Mouse (Mus musculus): ENCODE measurements around the gene Mbl2.
"Not testable (repeated sequence)": the region's sequence is repeated elsewhere in the genome, so short reads cannot be mapped to it uniquely, and the experiment has no call there.

The Mbl2 gene

GRCm38 (mm10) chr19:30232691-30233090 lies at the start of gene Mbl2:
Gene Mbl2, plus strand, starts transcription at chr19:30232942.
- DNase-seq (ENCODE audit: low spot score) = no peak

GRCm38 (mm10) chr19:30185536-30185935 lies 47.2 kb upstream of the Mbl2 start:
- DNase-seq (ENCODE audit: low spot score) = no peak

DNA sequence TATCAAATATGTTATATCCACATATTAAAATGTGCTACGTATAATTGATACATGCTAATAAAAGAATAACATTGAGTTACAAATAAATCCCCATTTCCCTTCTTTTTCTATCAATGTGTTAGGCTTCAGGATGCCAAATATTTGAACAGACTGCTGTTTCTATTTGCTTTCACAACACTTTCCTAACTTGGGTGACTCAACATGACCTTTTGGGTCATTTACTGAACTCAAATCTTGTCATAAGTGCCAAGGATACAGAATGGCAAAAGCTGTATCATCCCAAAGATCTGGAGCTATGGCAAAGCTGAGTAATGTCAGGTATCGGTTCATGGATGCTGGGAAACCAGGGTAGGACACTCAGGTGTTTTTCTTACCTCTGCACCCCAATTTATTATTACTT lies 45.5 kb upstream of the Mbl2 start:
- DNase-seq (ENCODE audit: low spot score) = no peak

- no peak for DNase-seq (ENCODE audit: low spot score)
Observed at GRCm38 (mm10) chr19:30194999-30195398, 37.7 kb upstream of the Mbl2 start.

DNA sequence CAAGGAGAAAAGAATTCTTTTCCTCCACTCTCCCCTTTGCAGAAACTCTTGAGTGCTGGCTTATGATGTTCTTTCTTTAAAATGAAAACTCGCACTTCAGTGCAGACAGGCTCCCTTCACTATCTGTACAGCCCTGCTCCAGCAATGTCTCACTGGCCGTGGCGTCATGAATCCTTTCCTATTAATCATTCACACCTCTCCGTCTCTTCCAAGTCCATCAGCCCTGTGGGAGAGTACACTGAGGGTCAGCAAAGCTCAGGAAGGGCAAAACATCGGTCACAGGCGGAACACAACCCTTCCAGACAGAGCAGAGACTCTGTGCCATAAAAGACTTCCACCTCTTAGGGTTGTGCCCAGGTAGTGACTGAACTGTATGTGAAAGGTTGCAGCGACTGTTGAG lies 30.6 kb upstream of the Mbl2 start:
- DNase-seq (ENCODE audit: low spot score) = no peak

- DNase-seq (ENCODE audit: low spot score) = peak; percentile 11
Observed at GRCm38 (mm10) chr19:30205159-30205816, 27.5 kb upstream of the Mbl2 start.

- DNase-seq (ENCODE audit: low spot score) = no peak
Observed at GRCm38 (mm10) chr19:30205874-30206273, 26.9 kb upstream of the Mbl2 start.

DNA sequence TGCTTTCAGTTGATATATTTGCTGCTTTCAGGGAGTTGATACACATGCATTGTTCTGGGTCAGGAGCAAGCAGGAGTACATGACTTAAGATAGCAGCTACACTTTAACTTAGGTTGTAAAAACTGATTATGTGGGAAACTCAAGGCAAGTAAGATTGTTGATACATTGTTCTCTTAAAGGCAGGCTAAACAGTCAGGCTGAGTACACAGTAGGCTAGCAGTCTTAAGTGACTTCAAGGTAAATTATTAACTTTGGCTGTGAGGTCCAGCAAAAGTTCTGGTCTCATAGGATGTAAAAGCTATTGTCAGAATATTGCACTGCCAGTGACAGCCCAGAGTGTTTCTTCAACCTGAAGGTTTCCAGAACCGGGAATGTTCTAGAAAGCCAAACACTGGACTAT lies 25.8 kb upstream of the Mbl2 start:
- no peak for DNase-seq (ENCODE audit: low spot score)

DNA sequence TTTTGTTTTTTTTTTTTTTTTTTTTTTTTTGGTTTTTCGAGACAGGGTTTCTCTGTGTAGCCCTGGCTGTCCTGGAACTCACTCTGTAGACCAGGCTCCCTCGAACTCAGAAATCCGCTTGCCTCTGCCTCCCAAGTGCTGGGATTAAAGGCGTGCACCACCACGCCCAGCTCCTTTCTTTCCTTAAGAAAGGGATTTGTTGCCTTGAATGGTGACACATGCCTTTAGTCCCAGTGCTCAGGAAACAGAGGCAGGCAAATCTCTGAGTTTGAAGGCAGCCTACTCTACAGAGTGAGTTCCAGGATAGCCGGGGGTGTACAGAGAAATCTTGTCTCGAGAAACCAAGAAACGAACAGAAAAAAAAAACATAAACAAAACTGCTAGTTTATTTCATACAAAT lies 23.7 kb upstream of the Mbl2 start:
- not testable (repeated sequence) for DNase-seq (ENCODE audit: low spot score)

DNA sequence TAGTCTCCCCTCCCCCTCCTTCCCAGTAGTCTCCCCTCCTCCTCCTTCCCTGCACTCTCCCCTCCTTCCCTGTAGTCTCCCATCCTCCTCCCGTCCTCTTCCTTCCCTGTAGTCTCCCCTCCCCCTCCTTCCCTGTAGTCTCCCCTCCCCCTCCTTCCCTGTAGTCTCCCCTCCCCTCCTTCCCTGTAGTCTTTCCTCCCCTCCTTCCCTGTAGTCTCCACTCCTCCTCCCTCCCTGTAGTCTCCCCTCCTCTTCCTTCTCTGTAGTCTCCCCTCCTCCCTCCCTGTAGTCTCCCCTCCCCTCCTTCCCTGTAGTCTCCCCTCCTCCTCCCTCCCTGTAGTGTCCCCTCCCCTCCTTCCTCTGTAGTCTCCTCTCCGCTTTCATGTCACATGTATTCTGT lies 18.7 kb upstream of the Mbl2 start:
- DNase-seq (ENCODE audit: low spot score) = no peak

DNA sequence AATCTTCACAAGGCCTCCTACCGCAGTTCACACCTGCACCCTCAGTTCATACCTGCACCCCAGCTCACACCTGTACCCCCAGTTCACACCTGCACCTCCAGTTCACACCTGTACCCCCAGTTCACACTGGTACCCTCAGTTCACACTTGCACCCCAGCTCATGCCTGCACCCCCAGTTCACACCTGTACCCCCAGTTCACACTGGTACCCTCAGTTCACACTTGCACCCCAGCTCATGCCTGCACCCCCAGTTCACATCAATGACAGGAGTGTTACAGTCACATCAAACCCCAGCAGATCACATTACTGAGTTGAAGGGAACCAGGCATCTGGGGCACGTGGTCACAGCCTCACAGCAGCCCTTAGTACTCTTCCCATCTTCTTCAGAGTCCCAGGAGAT lies 17.0 kb upstream of the Mbl2 start:
- DNase-seq (ENCODE audit: low spot score) = not testable (repeated sequence)

- no peak for DNase-seq (ENCODE audit: low spot score)
Observed at GRCm38 (mm10) chr19:30216186-30216585, 16.6 kb upstream of the Mbl2 start.

DNA sequence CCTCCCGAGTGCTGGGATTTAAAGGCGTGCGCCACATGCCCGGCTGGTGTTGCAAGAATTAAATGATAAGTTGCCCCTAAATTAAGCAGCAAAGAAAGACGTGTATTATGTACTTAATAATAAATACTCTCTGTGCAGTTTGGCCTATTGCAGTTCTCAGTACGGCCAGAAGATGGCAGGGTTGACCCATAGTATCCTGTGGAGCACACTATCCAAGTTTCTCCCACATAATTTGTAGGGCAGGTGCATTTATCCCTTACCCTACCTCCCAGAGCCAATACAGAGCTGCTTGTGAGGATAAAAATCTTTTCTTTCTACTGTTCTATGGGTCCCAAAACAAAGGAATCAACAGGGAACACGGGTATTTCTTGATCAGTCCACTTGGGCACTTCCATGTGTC lies 15.4 kb upstream of the Mbl2 start:
- DNase-seq (ENCODE audit: low spot score) = peak; percentile 46

- not testable (repeated sequence) for DNase-seq (ENCODE audit: low spot score)
Observed at GRCm38 (mm10) chr19:30222593-30222992, 10.1 kb upstream of the Mbl2 start.

DNA sequence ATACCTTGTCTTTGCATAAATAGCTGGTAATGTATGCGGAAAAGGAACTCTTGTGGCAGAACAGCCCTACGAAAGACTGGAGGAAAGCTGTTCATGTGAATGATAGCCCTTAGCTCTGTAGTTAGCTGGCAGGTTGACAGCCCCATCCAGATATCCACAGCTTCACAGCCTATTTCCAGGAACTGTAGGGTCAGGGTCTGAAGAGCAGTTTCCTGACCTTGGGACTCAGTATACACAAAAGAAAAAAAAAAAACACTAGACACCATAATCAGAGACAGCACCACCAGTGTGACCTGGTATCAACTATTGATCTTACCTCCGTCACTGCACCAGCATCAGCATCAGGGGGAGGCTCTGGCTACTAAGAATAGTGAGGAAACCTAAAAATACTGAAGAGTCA lies 3.3 kb upstream of the Mbl2 start:
- DNase-seq (ENCODE audit: low spot score) = no peak

- no peak for DNase-seq (ENCODE audit: low spot score)
Observed at GRCm38 (mm10) chr19:30234416-30234815, 1.7 kb downstream of the Mbl2 start.

- DNase-seq (ENCODE audit: low spot score) = no peak
Observed at GRCm38 (mm10) chr19:30247359-30247758, 14.6 kb downstream of the Mbl2 start.

- peak; percentile 42 for DNase-seq (ENCODE audit: low spot score)
Observed at GRCm38 (mm10) chr19:30248822-30249221, 16.1 kb downstream of the Mbl2 start.

GRCm38 (mm10) chr19:30252253-30252652 lies 19.5 kb downstream of the Mbl2 start:
- DNase-seq (ENCODE audit: low spot score) = no peak

DNA sequence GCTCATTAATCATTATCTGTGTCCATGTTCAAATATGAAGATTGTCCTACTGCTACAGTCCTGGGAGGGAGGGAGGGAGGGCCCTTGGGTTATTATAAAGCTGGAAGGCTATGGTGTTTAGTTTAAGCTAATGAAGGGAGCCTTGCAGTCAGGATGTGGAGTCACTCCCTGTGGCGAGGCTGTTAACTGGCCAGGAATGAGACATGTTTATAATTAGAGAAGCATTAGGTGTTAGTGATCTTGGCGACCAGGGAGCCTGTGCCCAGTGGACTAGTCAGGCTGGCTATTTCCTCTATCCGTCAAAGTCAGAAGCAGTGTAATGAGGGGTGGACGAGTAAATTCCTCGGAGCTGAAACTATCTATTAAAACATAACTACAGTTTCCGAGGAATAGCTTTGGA lies 23.6 kb downstream of the Mbl2 start:
- no peak for DNase-seq (ENCODE audit: low spot score)

DNA sequence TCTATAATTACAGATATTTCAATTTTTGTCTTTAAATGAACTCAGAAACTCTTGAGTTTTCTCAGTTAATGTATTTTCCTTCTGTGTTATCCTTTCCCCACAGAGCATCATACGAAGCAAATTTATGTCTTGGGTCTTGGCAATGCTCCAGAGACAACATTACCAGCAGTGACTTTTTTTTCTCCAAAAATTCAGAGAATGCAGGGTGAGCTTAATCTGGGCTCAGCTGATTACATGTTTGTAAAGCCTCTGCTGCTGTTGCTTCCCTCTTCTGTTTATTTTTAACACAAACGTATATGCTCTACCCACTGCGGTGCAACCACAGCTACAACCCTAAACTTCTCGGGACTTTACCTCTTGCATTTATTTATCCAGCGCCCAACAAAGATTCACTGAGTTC lies 48.4 kb downstream of the Mbl2 start:
- no peak for DNase-seq (ENCODE audit: low spot score)

GRCm38 (mm10) chr19:30287899-30288490 lies 55.3 kb downstream of the Mbl2 start:
- no peak for DNase-seq (ENCODE audit: low spot score)
